Mouse (Mus musculus) thymus, postnatal 10 days (tissue): ENCODE results near the gene Olfr1175-ps.

ENCODE experiments used
- DNase-seq, 2 experiments: peaks; one replicate each; pipeline ENCODE4 v3.0.0; 2021; ENCODE audit warnings: low spot score in 2 of 2

The Olfr1175-ps gene

DNA sequence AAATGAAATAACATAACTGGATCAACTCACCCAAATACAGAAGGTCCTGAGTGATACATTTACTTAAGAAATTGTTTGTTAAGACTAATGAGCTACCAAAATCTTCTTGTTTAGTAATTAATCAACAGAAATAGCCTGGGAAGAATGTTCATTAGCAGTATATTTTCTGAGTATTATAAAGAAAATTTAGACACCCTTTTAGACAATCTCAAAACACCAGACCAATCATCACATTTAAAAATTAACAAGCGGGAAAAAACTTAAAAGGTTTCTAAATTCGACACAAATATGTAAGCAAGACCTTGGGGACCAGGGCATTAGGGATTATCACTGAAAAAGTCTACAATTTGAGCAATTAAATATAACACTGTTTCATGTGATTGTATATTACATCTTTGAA lies at the start of gene Olfr1175-ps:
Gene Olfr1175-ps (minus strand): TSS at position 101 of the 400 bp plus-strand sequence.
- no peak for DNase-seq

GRCm38 (mm10) chr2:88356304-88356703 lies 29.3 kb upstream of the Olfr1175-ps start:
- no peak for DNase-seq

DNA sequence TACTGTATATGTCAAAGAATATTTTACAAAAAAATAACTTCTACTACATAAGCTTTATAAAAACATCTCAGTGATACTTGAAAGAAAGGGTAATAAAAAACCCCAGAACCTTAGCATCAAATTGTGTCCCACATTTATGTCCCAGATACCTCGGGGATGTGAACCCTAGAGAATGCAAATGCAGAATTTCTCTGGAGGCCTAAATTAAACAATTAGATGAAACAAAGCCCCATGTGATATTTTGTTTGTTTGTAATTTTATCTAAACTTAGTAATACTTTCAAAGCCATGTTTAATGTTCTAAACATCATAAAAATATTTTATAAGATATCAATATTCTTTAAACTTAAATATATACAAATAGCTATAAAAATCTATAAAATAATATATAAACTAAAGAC lies 19.4 kb upstream of the Olfr1175-ps start, which contains the start of gene Olfr1177-ps:
Gene Olfr1177-ps (minus strand): TSS at position 101 of the 400 bp plus-strand sequence.
- no peak for DNase-seq

GRCm38 (mm10) chr2:88336421-88336820 lies 9.4 kb upstream of the Olfr1175-ps start, which contains the start of gene Olfr1176:
Gene Olfr1176 (plus strand): TSS chr2:88336721.
- DNase-seq, result no peak

GRCm38 (mm10) chr2:88315035-88315434 lies 12.0 kb downstream of the Olfr1175-ps start, which contains the start of gene Olfr1174-ps:
Gene Olfr1174-ps (minus strand): TSS chr2:88315135.
- DNase-seq, result no peak

DNA sequence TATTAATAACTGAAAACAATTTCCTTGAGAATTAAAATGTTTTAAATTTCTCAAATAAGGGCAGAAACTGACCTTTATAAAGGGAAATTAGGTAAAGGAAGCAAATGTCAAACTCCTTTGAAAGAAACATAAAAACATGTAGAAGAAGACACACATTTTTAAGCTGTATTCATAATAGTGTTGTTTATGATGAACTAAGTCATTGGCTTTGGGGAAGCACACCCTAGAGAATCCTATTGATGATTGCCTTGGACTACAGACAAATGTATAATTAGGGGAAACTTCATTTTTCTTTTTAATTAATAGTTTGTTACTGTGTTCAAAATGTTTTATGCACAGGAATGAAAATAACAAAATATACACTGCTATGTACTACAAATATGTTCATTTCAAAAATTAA lies 47.2 kb downstream of the Olfr1175-ps start, which contains the start of gene Olfr1173:
Gene Olfr1173 (minus strand): TSS at position 101 of the 400 bp plus-strand sequence.
- no peak for DNase-seq
